Mouse (Mus musculus): ENCODE measurements around the gene Pde4d. TPM values are rescaled to one million over a fixed set of nuclear protein-coding genes. Genes with fewer than 3 reads are reported as not detected.

Gene Pde4d
- polyA plus RNA-seq, 1 experiment = 15.1 TPM

DNA sequence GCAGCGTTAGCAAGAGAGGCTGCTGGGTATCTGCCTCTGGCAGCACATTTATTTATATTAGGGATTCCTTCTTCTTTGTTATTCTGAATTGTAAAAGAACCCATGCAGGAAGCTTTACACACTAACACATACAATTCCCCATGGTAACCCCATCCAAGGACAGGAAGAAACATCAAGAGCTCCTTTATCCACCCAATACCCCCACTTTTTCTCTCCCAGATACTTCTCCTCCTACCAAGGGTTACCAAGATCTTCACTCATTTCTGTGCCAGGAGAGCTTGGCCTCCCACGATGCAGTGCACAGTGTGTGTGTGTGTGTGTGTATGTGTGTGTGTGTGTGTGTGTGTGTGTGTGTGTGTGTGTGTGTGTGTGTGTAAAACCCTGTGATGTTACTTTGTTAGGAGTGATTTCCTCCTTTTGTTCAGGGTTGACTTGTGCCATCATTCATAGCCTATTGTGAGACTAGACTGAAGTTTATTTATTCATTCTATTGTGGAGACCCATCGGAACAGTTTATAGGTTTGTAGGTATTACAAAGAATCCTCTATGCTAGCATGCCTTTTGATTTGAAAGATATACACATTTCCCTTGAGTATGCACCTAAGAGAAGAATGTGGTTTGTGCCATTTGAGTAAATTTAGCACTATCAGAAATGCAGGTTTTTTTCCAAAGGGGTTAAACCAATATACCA is 846.7 kb downstream of the Pde4d start:
- TF ChIP-seq MAX (IDR thresholded peaks at IDR 0.05) (no peak), USF1 (IDR thresholded peaks at IDR 0.05; ENCODE audit: low read depth) (no peak), FOSL1 (IDR thresholded peaks at IDR 0.05; ENCODE audit: insufficient read depth, low read length, poor library complexity, severe bottlenecking) (no peak), MYOD1 (IDR thresholded peaks at IDR 0.05; ENCODE audit: control insufficient read depth, insufficient read length, low read depth) (no peak), MYOG (IDR thresholded peaks at IDR 0.05; ENCODE audit: control insufficient read depth, extremely low read depth, insufficient read length) (no peak)
- Histone ChIP-seq H3K36me3 (ENCODE audit: control insufficient read depth, insufficient read depth) (no peaks in the 10 kb centered on the region), H3K4me3 (ENCODE audit: insufficient read depth, poor library complexity, severe bottlenecking) (no peak overlapping the region), H3K79me2 (ENCODE audit: control insufficient read depth, insufficient read depth) (no peaks in the 10 kb centered on the region), H3K79me3 (ENCODE audit: low read depth) (no peaks in the 10 kb centered on the region), H3ac (ENCODE audit: control insufficient read depth, insufficient read length, low read depth) (no peak overlapping the region), H3K27me3 (ENCODE audit: control insufficient read depth, insufficient read depth, insufficient read length) (no peaks in the 10 kb centered on the region)

DNA sequence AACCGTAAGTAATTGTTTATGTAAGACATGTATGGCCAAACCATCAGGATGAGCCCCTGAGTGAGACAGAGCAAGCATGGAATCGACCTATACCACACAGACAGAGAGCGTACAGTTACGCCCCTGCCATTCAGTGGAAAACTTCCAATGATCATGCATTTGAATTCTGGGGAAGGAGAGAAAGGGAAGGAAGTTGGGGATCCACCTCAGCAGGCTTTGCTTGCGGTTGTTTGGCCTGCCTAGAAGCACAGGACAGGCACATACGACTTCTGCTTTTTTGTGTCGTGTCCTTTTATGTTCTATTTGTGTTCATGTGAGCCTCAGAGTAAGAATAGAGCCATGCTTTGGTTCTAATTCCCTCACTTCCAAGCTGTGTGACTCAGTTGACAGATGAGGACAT is 849.1 kb downstream of the Pde4d start:
- Histone ChIP-seq H3K79me3 (ENCODE audit: low read depth) (no peaks in the 10 kb centered on the region), H3K36me3 (ENCODE audit: control insufficient read depth, insufficient read depth) (no peaks in the 10 kb centered on the region)

DNA sequence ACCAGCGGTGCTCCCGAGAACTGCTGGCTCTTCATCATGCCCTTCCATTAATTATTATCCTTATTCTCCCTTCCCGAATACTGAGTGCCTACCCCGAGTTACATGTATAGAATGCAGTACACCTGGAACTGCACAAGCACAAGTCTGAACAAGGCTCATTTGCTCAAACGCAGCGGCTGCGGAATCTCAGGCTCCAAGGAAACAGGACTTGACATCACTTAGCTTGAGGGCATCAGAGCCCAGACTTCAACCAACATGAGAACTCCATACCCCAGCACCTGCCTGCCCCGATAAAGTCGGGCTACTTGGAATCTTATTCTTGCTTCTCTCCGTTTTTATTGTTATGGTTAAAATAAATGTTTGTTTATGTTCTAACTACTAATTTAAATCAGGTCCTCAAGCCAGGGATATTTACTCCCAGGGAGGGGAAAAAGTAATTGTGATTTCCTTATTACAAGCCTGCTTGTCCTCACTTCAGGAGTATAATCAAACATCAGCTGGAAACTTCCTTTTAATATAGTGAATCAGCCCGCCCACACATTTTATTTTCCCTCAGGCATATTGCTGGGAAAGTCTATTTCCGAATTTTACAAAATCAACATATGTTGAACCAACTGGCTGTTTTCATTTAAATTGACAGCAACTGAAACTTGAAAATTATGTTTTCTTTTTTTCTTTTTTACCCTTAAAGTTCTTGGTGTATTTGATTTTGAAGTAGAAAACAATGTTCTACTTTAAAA is 849.9 kb downstream of the Pde4d start:
- no peaks in the 10 kb centered on the region for H3K79me3 ChIP-seq (ENCODE audit: low read depth)
- H3K27me3 ChIP-seq (ENCODE audit: control insufficient read depth, insufficient read depth, insufficient read length) = no peaks in the 10 kb centered on the region
- no peak overlapping the region for H3K4me3 ChIP-seq (ENCODE audit: insufficient read depth, poor library complexity, severe bottlenecking)
- H3K36me3 ChIP-seq (ENCODE audit: control insufficient read depth, insufficient read depth) = no peaks in the 10 kb centered on the region
- H3K79me2 ChIP-seq (ENCODE audit: control insufficient read depth, insufficient read depth) = no peaks in the 10 kb centered on the region
- no peak overlapping the region for H3ac ChIP-seq (ENCODE audit: control insufficient read depth, insufficient read length, low read depth)
- TF ChIP-seq MAX (IDR thresholded peaks at IDR 0.05) (no peak), CTCF (IDR thresholded peaks at IDR 0.05; ENCODE audit: control insufficient read depth, insufficient read depth, insufficient read length) (no peak), MYOG (IDR thresholded peaks at IDR 0.05; ENCODE audit: control insufficient read depth, extremely low read depth, insufficient read length) (no peak), FOSL1 (IDR thresholded peaks at IDR 0.05; ENCODE audit: insufficient read depth, low read length, poor library complexity, severe bottlenecking) (no peak), USF1 (IDR thresholded peaks at IDR 0.05; ENCODE audit: low read depth) (no peak), CEBPB (IDR thresholded peaks at IDR 0.05; ENCODE audit: low read depth) (no peak), MYOD1 (IDR thresholded peaks at IDR 0.05; ENCODE audit: control insufficient read depth, insufficient read length, low read depth) (no peak)

More for the DNA sequence above, 849.1 kb downstream of the Pde4d start:
- no peak overlapping the region for H3ac ChIP-seq (ENCODE audit: control insufficient read depth, insufficient read length, low read depth)
- H3K27me3 ChIP-seq (ENCODE audit: control insufficient read depth, insufficient read depth, insufficient read length) = no peaks in the 10 kb centered on the region
- H3K4me3 ChIP-seq (ENCODE audit: insufficient read depth, poor library complexity, severe bottlenecking) = no peak overlapping the region
- no peak for TF ChIP-seq CTCF (IDR thresholded peaks at IDR 0.05; ENCODE audit: control insufficient read depth, insufficient read depth, insufficient read length)
- no peak for TF ChIP-seq FOSL1 (IDR thresholded peaks at IDR 0.05; ENCODE audit: insufficient read depth, low read length, poor library complexity, severe bottlenecking)
- TF ChIP-seq CEBPB (IDR thresholded peaks at IDR 0.05; ENCODE audit: low read depth) = no peak
- TF ChIP-seq MAX (IDR thresholded peaks at IDR 0.05) = no peak
- no peak for TF ChIP-seq MYOG (IDR thresholded peaks at IDR 0.05; ENCODE audit: control insufficient read depth, extremely low read depth, insufficient read length)
- no peak for TF ChIP-seq USF1 (IDR thresholded peaks at IDR 0.05; ENCODE audit: low read depth)
- TF ChIP-seq MYOD1 (IDR thresholded peaks at IDR 0.05; ENCODE audit: control insufficient read depth, insufficient read length, low read depth) = no peak
- no peaks in the 10 kb centered on the region for H3K79me2 ChIP-seq (ENCODE audit: control insufficient read depth, insufficient read depth)

DNA sequence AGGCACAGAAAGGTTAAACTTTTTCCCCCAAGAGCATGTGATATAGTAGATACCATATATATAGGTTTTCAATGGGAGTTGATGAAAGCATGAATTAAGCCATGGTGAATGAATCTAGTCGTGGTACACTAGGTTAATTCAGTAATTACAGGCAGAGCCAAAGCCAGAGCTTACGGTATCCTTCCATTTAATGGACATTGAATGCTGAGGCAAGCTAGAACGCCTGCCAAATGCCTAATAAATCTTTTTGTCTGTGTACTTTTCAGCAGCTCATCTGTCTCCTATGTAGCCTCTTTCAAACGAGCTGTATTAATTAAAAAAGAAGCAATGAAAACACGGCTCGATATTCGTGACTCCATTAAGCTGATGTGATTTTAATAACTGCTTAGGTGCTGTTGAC is 862.8 kb downstream of the Pde4d start:
- Histone ChIP-seq H3K79me3 (ENCODE audit: low read depth) (no peaks in the 10 kb centered on the region), H3K4me3 (ENCODE audit: insufficient read depth, poor library complexity, severe bottlenecking) (no peak overlapping the region), H3K36me3 (ENCODE audit: control insufficient read depth, insufficient read depth) (no peaks in the 10 kb centered on the region), H3K27me3 (ENCODE audit: control insufficient read depth, insufficient read depth, insufficient read length) (no peaks in the 10 kb centered on the region), H3ac (ENCODE audit: control insufficient read depth, insufficient read length, low read depth) (no peak overlapping the region), H3K79me2 (ENCODE audit: control insufficient read depth, insufficient read depth) (no peaks in the 10 kb centered on the region)
- TF ChIP-seq CEBPB (IDR thresholded peaks at IDR 0.05; ENCODE audit: low read depth) = no peak
- no peak for TF ChIP-seq FOSL1 (IDR thresholded peaks at IDR 0.05; ENCODE audit: insufficient read depth, low read length, poor library complexity, severe bottlenecking)
- no peak for TF ChIP-seq MYOD1 (IDR thresholded peaks at IDR 0.05; ENCODE audit: control insufficient read depth, insufficient read length, low read depth)
- no peak for TF ChIP-seq USF1 (IDR thresholded peaks at IDR 0.05; ENCODE audit: low read depth)
- TF ChIP-seq MYOG (IDR thresholded peaks at IDR 0.05; ENCODE audit: control insufficient read depth, extremely low read depth, insufficient read length) = no peak

DNA sequence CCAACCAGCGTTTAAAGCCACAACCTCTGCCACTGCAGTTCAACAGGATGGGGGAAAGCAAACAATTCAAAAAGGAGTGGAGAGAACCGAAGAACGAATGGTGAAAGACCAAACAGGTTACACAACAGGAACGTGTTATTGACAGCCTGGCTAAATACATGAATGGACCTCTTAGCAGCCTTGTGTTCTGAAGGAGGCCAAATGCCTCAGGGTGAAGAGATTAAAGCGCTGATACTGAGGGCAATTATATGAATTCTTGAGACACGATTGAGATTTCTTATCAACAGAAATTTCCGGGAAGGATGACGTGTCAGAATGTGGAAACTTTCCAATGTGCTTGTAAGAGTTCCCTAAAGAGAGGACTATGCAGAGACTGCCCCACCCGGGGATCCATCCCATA is 865.9 kb downstream of the Pde4d start:
- no peak for TF ChIP-seq USF1 (IDR thresholded peaks at IDR 0.05; ENCODE audit: low read depth)
- no peak for TF ChIP-seq FOSL1 (IDR thresholded peaks at IDR 0.05; ENCODE audit: insufficient read depth, low read length, poor library complexity, severe bottlenecking)
- TF ChIP-seq MYOG (IDR thresholded peaks at IDR 0.05; ENCODE audit: control insufficient read depth, extremely low read depth, insufficient read length) = no peak
- TF ChIP-seq CEBPB (IDR thresholded peaks at IDR 0.05; ENCODE audit: low read depth) = no peak
- TF ChIP-seq MAX (IDR thresholded peaks at IDR 0.05) = no peak
- TF ChIP-seq MYOD1 (IDR thresholded peaks at IDR 0.05; ENCODE audit: control insufficient read depth, insufficient read length, low read depth) = no peak
- no peak for TF ChIP-seq CTCF (IDR thresholded peaks at IDR 0.05; ENCODE audit: control insufficient read depth, insufficient read depth, insufficient read length)
- Histone ChIP-seq H3K27me3 (ENCODE audit: control insufficient read depth, insufficient read depth, insufficient read length) (no peaks in the 10 kb centered on the region), H3K36me3 (ENCODE audit: control insufficient read depth, insufficient read depth) (no peaks in the 10 kb centered on the region), H3K79me2 (ENCODE audit: control insufficient read depth, insufficient read depth) (no peaks in the 10 kb centered on the region), H3K79me3 (ENCODE audit: low read depth) (no peaks in the 10 kb centered on the region), H3ac (ENCODE audit: control insufficient read depth, insufficient read length, low read depth) (no peak overlapping the region), H3K4me3 (ENCODE audit: insufficient read depth, poor library complexity, severe bottlenecking) (no peak overlapping the region)
